Mouse (Mus musculus) thymus, adult 2 months (tissue): Measurements from ENCODE around the gene Gramd4.
A peak's percentile ranks its signal among the peaks of the same experiment; 100 is the strongest.

Experiments
- CTCF ChIP-seq: fragments of 200-500 bp; IDR thresholded peaks from 2 replicates; pipeline ENCODE4 v1.5.1; 2012; ENCODE audit warnings: mild to moderate bottlenecking, control low read depth, low read length, moderate library complexity, borderline replicate concordance; ENCODE audit not compliant: control insufficient read depth, poor library complexity, insufficient read depth; ENCODE audit errors: extremely low read depth
- POLR2A ChIP-seq: fragments of 200-500 bp; IDR thresholded peaks from 2 replicates; pipeline ENCODE4 v1.6.1; 2012; ENCODE audit warnings: mild to moderate bottlenecking, low read length, control low read depth, moderate library complexity; ENCODE audit not compliant: control insufficient read depth, poor library complexity, insufficient read depth; ENCODE audit errors: extremely low read depth

- TF ChIP-seq CTCF (no peak), POLR2A (peak; percentile 37; the same call in 1 of the 2 replicates)
Measured at GRCm38 (mm10) chr15:86173136-86173985, 115.9 kb downstream of the Gramd4 start.
